In the genomic region with DNA sequence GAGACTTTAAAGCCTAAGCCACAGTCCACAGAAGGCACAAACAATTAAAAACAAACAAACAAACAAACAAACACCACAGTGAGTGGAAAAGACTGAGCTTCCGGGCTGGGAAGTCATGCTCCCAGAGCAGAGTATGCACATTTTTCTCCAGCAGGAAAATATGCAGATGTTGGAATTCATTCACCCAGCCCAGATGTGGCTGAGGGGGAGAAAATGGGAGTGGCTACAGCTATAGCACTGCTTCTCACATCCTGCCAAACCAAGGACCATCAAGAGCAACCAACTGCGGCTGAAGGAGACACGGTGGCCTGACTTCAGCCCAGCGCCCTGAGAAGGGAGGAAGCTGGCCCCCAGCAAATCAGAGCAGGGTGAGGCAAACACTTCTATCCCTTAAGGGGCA, we compare ENCODE assay signal across 23 mouse cellular contexts.
DNase-seq lines count a peak whose midpoint lies in the region; ATAC-seq and TF ChIP-seq lines count a peak whose summit lies in the region.
"Had no signal": no experiment of that assay in that cellular context is flagged by ENCODE, and none has a peak within 500 bp of the region (broad histone marks: within the 10 kb centered on the region; RNA-seq: fewer than 3 reads in every experiment).

No protein-coding gene starts in this region.

- no peaks in the 10 kb centered on the region for H3K9me3 ChIP-seq in kidney, embryonic 16.5 days (ENCODE audit: low read length)
- no peaks in the 10 kb centered on the region for H3K9me3 ChIP-seq in lung, embryonic 15.5 days
- no peaks in the 10 kb centered on the region for H3K9me3 ChIP-seq in embryonic facial prominence, embryonic 15.5 days (replicated peaks)
- H3K9me3 ChIP-seq: neural tube, embryonic 12.5 days had no signal

- no peaks in the 10 kb centered on the region for H3K36me3 ChIP-seq in kidney, adult 2 months (ENCODE audit: control insufficient read depth, insufficient read depth, low read length)
- no peaks in the 10 kb centered on the region for H3K36me3 ChIP-seq in kidney, embryonic 16.5 days (ENCODE audit: insufficient read depth, low read length)
- no peaks in the 10 kb centered on the region for H3K36me3 ChIP-seq in lung, embryonic 15.5 days
- no peaks in the 10 kb centered on the region for H3K36me3 ChIP-seq in embryonic facial prominence, embryonic 15.5 days
- H3K36me3 ChIP-seq: G1E; heart, embryonic 13.5 days; neural tube, embryonic 12.5 days had no signal

- peak; percentile 15 for DNase-seq in kidney, adult 2 months
- DNase-seq in lung, postnatal 4 days: no peak
- no peak for DNase-seq in right cerebral cortex, postnatal 10 days (ENCODE audit: low spot score in 2 of 2)
- no peak for DNase-seq in thymus, postnatal 36 days
- DNase-seq: adrenal gland, postnatal 25 days; B cell, adult 2 months; cerebellum, adult 9-10 months; forebrain, postnatal 0 days; gastrocnemius, postnatal 14 days; heart, adult 18-20 months; heart, postnatal 14 days; kidney, adult 9 months; lung, postnatal 36 days; midbrain, embryonic 14.5 days; right cerebral cortex, postnatal 25 days; spleen, adult 18-20 months had no signal

- no peak overlapping the region for H3K9ac ChIP-seq in kidney, embryonic 16.5 days (replicated peaks; ENCODE audit: low read length)
- no peak overlapping the region for H3K9ac ChIP-seq in lung, embryonic 15.5 days
- H3K9ac ChIP-seq in embryonic facial prominence, embryonic 15.5 days: no peak overlapping the region
- H3K9ac ChIP-seq: forebrain, postnatal 0 days; heart, embryonic 13.5 days; neural tube, embryonic 12.5 days had no signal

- no peak overlapping the region for H3K4me2 ChIP-seq in kidney, embryonic 16.5 days (replicated peaks; ENCODE audit: low read depth, low read length)
- no peak overlapping the region for H3K4me2 ChIP-seq in lung, embryonic 15.5 days
- H3K4me2 ChIP-seq in embryonic facial prominence, embryonic 15.5 days (replicated peaks): no peak overlapping the region
- H3K4me2 ChIP-seq: heart, embryonic 13.5 days; neural tube, embryonic 12.5 days had no signal

- H3K27ac ChIP-seq in kidney, adult 2 months (ENCODE audit: insufficient read depth, low read depth, low read length): no peak overlapping the region
- no peak overlapping the region for H3K27ac ChIP-seq in kidney, embryonic 16.5 days (ENCODE audit: low read length)
- H3K27ac ChIP-seq in lung, embryonic 15.5 days: no peak overlapping the region
- H3K27ac ChIP-seq in embryonic facial prominence, embryonic 15.5 days (replicated peaks): peak overlapping the region; percentile 60
- H3K27ac ChIP-seq: heart, embryonic 13.5 days; layer of hippocampus, adult 2 months; neural tube, embryonic 12.5 days had no signal

- TF ChIP-seq POLR2A in kidney, adult 2 months (IDR thresholded peaks at IDR 0.05; ENCODE audit: low read depth, low read length): no peak

- H3K27me3 ChIP-seq in kidney, adult 2 months (replicated peaks; ENCODE audit: control insufficient read depth, insufficient read depth, low read length): no peaks in the 10 kb centered on the region
- no peaks in the 10 kb centered on the region for H3K27me3 ChIP-seq in kidney, embryonic 16.5 days (ENCODE audit: insufficient read depth, low read length)
- no peaks in the 10 kb centered on the region for H3K27me3 ChIP-seq in lung, embryonic 15.5 days
- 0 out of 2 replicates have a peak, but pooled peaks cover 4% of the 10 kb centered on the region for H3K27me3 ChIP-seq in embryonic facial prominence, embryonic 15.5 days
- H3K27me3 ChIP-seq: heart, embryonic 13.5 days; neural tube, embryonic 12.5 days had no signal

- H3K4me3 ChIP-seq in kidney, adult 2 months (ENCODE audit: insufficient read depth, low read depth, low read length): no peak overlapping the region
- no peak overlapping the region for H3K4me3 ChIP-seq in kidney, embryonic 16.5 days (ENCODE audit: low read length)
- no peak overlapping the region for H3K4me3 ChIP-seq in lung, embryonic 15.5 days
- H3K4me3 ChIP-seq in embryonic facial prominence, embryonic 15.5 days (replicated peaks): no peak overlapping the region
- H3K4me3 ChIP-seq: heart, embryonic 13.5 days; layer of hippocampus, adult 2 months; neural tube, embryonic 12.5 days had no signal

- 46% methylated on average over 4 of the region's 4 CpGs for WGBS in kidney, adult 2 months
- WGBS in kidney, embryonic 16.5 days: 39% methylated on average over 4 of the region's 4 CpGs
- WGBS in lung, embryonic 15.5 days: 50% methylated on average over 4 of the region's 4 CpGs
- WGBS in embryonic facial prominence, embryonic 15.5 days: 44% methylated on average over 4 of the region's 4 CpGs

- no peak for TF ChIP-seq CTCF in kidney, adult 2 months (conservative IDR thresholded peaks at IDR 0.05; ENCODE audit: insufficient read depth, insufficient read length, low read depth, low read length)

- ATAC-seq in kidney, embryonic 16.5 days (ENCODE audit: low FRiP score, low TSS enrichment): no peak
- peak; percentile 41; the same call in 1 of the 2 replicates for ATAC-seq in lung, embryonic 15.5 days (ENCODE audit: borderline replicate concordance, extremely low read depth, low FRiP score, low TSS enrichment)
- no peak for ATAC-seq in embryonic facial prominence, embryonic 15.5 days (ENCODE audit: insufficient number of reproducible peaks, low FRiP score, low TSS enrichment, low read depth)
- ATAC-seq: forebrain, postnatal 0 days had no signal

- H3K4me1 ChIP-seq in kidney, adult 2 months (ENCODE audit: control insufficient read depth, insufficient read depth, low read length): 0 out of 2 replicates have a peak, but pooled peaks cover 7% of the 10 kb centered on the region
- H3K4me1 ChIP-seq in kidney, embryonic 16.5 days (ENCODE audit: insufficient read depth, low read length): peaks cover 18% of the 10 kb centered on the region
- no peaks in the 10 kb centered on the region; the same call in 1 of the 2 replicates for H3K4me1 ChIP-seq in lung, embryonic 15.5 days
- H3K4me1 ChIP-seq in embryonic facial prominence, embryonic 15.5 days: peaks cover 38% of the 10 kb centered on the region
- H3K4me1 ChIP-seq: neural tube, embryonic 12.5 days had no signal
